Mouse (Mus musculus) embryonic fibroblast, embryonic 13.5 days (primary cell): ENCODE data around the gene Relb.

ENCODE experiments used
- CTCF ChIP-seq: IDR thresholded peaks from 2 replicates; pipeline ENCODE4 v1.5.1; 2011; ENCODE audit warnings: mild to moderate bottlenecking, control low read depth, low read length, moderate library complexity, borderline replicate concordance; ENCODE audit not compliant: insufficient read depth
- POLR2A ChIP-seq: IDR thresholded peaks from 2 replicates; pipeline ENCODE4 v1.6.1; 2011; ENCODE audit warnings: low read depth, mild to moderate bottlenecking, control low read depth, low read length, moderate library complexity

GRCm38 (mm10) chr7:19603055-19603454 lies 26.2 kb downstream of the Relb start:
- TF ChIP-seq POLR2A: no peak
- no peak for TF ChIP-seq CTCF
